Mouse (Mus musculus): ENCODE results near the gene Tnn.

Gene Tnn

GRCm38 (mm10) chr1:160080800-160081436 lies 72.5 kb downstream of the Tnn start:
- peak; percentile 56 for DNase-seq (ENCODE audit: low read depth)

- DNase-seq (ENCODE audit: low read depth), result no peak
Measured at GRCm38 (mm10) chr1:160078882-160079661, 74.3 kb downstream of the Tnn start.

GRCm38 (mm10) chr1:160064547-160065144 lies 88.7 kb downstream of the Tnn start:
- no peak for DNase-seq (ENCODE audit: low read depth)

- DNase-seq (ENCODE audit: low read depth), result peak; percentile 64
Measured at GRCm38 (mm10) chr1:160061725-160062366, 91.5 kb downstream of the Tnn start.

GRCm38 (mm10) chr1:160061321-160061720 lies 92.1 kb downstream of the Tnn start:
- DNase-seq (ENCODE audit: low read depth), result peak; percentile 84

- no peak for DNase-seq (ENCODE audit: low read depth)
Measured at GRCm38 (mm10) chr1:160060542-160060941, 92.8 kb downstream of the Tnn start.

- DNase-seq (ENCODE audit: low read depth), result no peak
Measured at GRCm38 (mm10) chr1:160059908-160060307, 93.5 kb downstream of the Tnn start.

GRCm38 (mm10) chr1:160057657-160058056 lies 95.7 kb downstream of the Tnn start:
- no peak for DNase-seq (ENCODE audit: low read depth)

GRCm38 (mm10) chr1:160054366-160055078 lies 98.9 kb downstream of the Tnn start:
- DNase-seq (ENCODE audit: low read depth), result no peak

- no peak for DNase-seq (ENCODE audit: low read depth)
Measured at GRCm38 (mm10) chr1:160053510-160054305, 99.7 kb downstream of the Tnn start.

GRCm38 (mm10) chr1:160052556-160053315 lies 100.6 kb downstream of the Tnn start:
- DNase-seq (ENCODE audit: low read depth), result no peak

GRCm38 (mm10) chr1:160050898-160051297 lies 102.5 kb downstream of the Tnn start:
- DNase-seq (ENCODE audit: low read depth), result no peak

- no peak for DNase-seq (ENCODE audit: low read depth)
Measured at GRCm38 (mm10) chr1:160049131-160049880, 104.1 kb downstream of the Tnn start.

GRCm38 (mm10) chr1:160047481-160047931 lies 105.9 kb downstream of the Tnn start:
- DNase-seq (ENCODE audit: low read depth), result no peak

GRCm38 (mm10) chr1:160046786-160047185 lies 106.6 kb downstream of the Tnn start:
- no peak for DNase-seq (ENCODE audit: low read depth)

GRCm38 (mm10) chr1:160045971-160046370 lies 107.4 kb downstream of the Tnn start:
- DNase-seq (ENCODE audit: low read depth), result no peak

- no peak for DNase-seq (ENCODE audit: low read depth)
Measured at GRCm38 (mm10) chr1:160045056-160045715, 108.2 kb downstream of the Tnn start.

GRCm38 (mm10) chr1:160044237-160045021 lies 109.0 kb downstream of the Tnn start, which contains the start of gene 4930523C07Rik:
4930523C07Rik (plus strand) TSS chr1:160044382.
- peak; percentile 74 for DNase-seq (ENCODE audit: low read depth)
